Mouse (Mus musculus) urinary bladder, postnatal 25 days (tissue): ENCODE results near the gene E2f6.

Experiments
- DNase-seq: peaks from one replicate; pipeline ENCODE4 v3.0.0; 2022; ENCODE audit warnings: low spot score

E2f6 gene

DNA sequence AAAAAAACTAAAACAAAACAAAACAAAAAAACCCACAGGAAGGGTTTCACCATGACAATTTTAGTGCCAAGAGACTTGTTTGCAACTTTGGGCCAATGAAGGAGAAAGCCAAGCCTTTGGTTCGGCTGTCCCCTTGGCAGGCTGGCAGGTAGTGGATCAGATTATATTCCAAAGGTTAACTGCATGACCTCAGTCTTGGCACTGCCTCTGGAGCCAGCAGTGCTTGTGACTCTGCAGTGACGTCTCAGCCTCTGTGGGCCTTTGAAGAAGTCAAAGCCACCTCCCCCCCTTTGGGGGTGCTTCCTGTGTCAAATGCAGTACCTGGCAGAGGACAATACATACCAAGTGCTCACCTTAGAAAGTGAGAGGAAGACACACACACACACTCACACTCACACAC lies 63.3 kb downstream of the E2f6 start:
- DNase-seq = no peak

GRCm38 (mm10) chr12:16875269-16875668 lies 64.5 kb downstream of the E2f6 start:
- DNase-seq = no peak

DNA sequence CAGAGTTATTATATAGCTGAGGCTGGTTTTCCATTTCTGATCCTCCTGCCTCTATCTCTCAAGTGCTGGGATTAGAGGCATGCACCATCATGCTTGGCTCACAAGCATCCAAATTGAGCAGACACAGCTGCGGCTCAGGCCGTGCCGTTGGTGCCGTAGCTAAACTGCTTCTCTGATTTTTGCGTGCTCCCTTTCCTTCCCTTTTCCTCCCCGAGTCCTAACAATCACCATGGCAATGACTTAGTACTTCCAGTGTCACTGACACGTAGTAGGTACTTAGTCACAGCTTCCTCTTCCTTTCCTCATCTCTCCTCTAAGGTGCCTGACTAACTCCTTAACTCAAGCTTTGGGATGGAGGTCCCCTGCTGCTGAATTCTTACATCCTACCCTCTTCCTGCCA lies 64.9 kb downstream of the E2f6 start:
- no peak for DNase-seq

DNA sequence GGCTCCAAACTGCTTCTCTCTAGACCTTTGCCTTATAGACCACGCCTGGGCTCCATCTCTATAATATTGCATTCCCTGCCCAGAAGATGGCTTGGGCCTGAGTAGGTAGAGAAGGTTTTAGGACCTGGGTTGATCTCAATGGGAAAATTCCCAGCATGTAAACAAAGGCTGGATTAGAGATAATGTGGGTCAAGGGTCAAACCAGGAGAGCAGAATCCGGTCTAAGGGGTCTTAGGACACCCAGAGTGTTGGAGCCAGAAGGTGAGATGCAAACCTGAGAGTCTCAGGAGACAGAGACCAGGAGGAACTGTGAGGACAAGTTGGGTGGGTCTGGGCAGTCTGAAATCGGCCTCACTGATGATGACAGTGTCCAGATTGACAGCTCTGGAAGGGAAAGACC lies 65.9 kb downstream of the E2f6 start:
- DNase-seq = no peak

DNA sequence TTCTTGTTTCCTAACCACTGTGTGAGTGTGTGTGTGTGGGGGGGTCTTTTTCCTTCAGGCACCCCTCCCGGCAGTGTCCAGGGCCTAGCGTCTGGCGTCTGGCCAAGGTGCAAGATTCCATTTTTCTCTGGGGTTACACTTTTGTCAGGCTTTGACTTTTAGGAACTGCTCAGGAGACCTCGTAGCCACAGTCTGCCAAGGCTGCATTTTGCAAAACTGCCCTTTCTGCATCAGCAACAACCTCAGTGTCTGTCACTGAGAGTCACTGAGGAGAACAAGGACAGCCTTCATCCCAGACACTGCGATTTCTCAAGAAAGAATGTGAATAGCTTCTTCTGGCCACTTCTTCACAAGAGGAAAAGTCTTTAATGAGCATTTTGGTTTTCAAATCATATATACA lies 66.4 kb downstream of the E2f6 start:
- no peak for DNase-seq

DNA sequence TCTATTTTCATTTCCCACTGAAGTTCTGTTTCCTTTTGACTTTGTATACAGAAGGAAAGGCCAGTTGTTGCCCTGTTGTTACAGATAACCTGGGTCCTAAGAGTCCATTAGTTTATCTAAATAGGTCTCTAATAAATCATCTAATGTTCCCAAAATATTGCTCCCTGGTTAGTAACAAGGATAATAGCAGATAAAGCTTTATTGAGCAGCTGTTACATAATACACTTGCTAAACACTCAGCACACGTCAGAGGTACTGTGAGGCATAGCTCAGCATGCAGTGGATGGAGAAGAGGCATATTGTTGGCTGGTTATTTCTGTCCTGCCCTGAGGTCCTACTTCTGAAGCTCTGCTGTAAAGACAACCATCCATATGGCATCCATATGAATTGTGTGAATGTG lies 66.9 kb downstream of the E2f6 start:
- DNase-seq = no peak

GRCm38 (mm10) chr12:16879369-16879768 lies 68.6 kb downstream of the E2f6 start:
- DNase-seq = no peak

GRCm38 (mm10) chr12:16880077-16880476 lies 69.3 kb downstream of the E2f6 start:
- no peak for DNase-seq

DNA sequence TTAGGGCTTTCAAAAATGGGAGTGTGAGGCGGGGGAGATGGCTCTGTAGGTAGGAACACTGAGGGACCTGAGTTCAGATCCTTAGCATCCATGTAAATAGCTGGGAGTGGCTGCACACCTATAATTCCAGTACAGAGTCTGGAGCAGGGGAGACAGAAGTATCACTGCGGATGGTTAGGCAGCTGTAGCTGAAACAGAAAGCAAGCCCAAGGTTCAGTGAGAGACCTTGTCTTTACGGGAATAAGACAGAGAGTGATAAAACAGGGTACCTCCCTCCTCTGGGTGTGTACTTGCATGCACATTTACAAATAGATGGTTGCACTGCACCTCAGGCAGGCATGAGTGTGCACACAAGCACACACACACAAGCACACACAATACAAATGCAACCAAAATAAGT lies 71.7 kb downstream of the E2f6 start:
- DNase-seq = no peak

DNA sequence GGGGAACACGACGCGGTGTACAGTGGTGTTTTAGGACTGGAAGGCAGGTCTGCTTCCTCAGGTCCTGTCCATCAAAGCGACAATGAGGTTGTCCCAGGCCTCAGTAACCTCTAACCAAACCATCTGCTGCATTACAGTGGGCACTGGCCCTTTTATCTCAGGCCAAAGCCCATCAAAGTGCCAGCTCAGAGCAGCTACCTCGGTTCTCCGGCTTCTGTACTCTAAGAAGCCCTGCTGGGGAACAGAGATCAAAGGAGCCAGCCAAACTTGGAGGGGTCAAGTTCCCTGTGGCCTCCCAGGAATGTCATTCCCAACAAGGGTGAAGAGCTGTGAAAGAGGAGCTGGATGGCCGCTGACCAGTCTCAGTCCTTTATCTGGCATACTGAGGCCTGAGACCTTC lies 72.3 kb downstream of the E2f6 start:
- DNase-seq = no peak

DNA sequence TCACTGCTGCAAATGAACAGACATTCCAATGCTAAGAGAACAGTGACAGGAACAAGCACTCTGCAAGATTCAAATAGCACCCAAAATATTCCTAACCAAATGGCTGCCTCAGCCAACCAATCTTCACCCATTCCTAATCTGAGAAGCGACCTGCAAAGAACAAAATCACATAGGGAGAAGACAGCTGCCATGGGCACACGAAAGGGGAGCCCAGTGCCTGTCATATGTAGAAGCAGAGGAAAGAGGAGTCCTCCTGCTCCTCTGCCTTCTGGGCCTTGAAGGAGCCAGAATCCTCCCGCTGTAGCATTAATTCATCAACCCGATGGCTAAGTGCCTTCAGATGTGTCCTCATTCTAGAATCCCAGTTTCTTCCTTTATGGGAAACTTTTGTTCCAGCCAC lies 73.8 kb downstream of the E2f6 start:
- no peak for DNase-seq

DNA sequence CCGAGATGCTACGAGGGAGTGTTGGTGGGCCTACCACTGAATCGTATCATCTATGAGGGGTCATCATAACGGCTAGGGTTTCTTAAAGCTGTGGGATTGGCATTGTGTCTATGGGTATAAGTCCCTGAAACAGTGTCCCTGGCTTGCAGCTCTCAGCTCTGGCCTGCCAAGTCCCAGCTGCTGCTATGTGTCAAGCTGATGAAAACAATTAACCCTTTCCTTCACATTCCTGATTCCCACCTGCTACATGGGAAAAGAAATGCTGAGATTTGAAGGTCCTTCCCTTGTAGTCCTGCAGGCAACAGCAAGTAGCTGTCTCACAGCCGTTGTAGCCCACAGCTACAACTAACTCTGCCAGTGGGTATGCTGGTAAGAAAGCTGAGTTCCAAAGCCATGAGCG lies 75.6 kb downstream of the E2f6 start:
- DNase-seq = no peak
